Mouse (Mus musculus) neural tube, embryonic 12.5 days (tissue): ENCODE data around the gene Rprm. TPM values are rescaled to one million over a fixed set of nuclear protein-coding genes. Genes with fewer than 3 reads are reported as not detected.

ENCODE experiments used
- ATAC-seq: fragments of 200-750 bp; cut with Nextera tagmentation; 2 replicates; pipeline ENCODE4 v1.8.0; 2017; ENCODE audit warnings: low read depth, mild to moderate bottlenecking, moderate TSS enrichment, moderate library complexity; ENCODE audit not compliant: low FRiP score
- H3K27ac ChIP-seq: fragments of 300-500 bp; sonication (generic); 2 replicates; pipeline ENCODE4 v1.5.1; 2016
- H3K27me3 ChIP-seq: fragments of 300-500 bp; sonication (generic); replicated peaks from 2 replicates; pipeline ENCODE4 v1.6.1; 2016; ENCODE audit warnings: mild to moderate bottlenecking
- H3K36me3 ChIP-seq: fragments of 300-500 bp; sonication (generic); 2 replicates; pipeline ENCODE4 v1.6.1; 2016; ENCODE audit warnings: mild to moderate bottlenecking
- H3K4me1 ChIP-seq: fragments of 300-500 bp; sonication (generic); 2 replicates; pipeline ENCODE4 v1.6.1; 2016
- H3K4me2 ChIP-seq: fragments of 300-500 bp; sonication (generic); replicated peaks from 2 replicates; pipeline ENCODE4 v1.6.1; 2016; ENCODE audit warnings: mild to moderate bottlenecking
- H3K4me3 ChIP-seq: fragments of 300-500 bp; sonication (generic); 2 replicates; pipeline ENCODE4 v1.5.1; 2016
- H3K9ac ChIP-seq: fragments of 300-500 bp; sonication (generic); 2 replicates; pipeline ENCODE4 v1.6.1; 2016; ENCODE audit warnings: mild to moderate bottlenecking
- H3K9me3 ChIP-seq: fragments of 300-500 bp; sonication (generic); 2 replicates; pipeline ENCODE4 v1.6.1; 2016; ENCODE audit warnings: mild to moderate bottlenecking
- WGBS: fragments of 180-500 bp; shearing (Covaris S2); methylation state at CpG from one replicate; pipeline ENCODE4 v1.1.7; 2016; 5-methylcytosine and 5-hydroxymethylcytosine counted together
- polyA plus RNA-seq: library from polyadenylated mRNA; unstranded; fragments of >200 nt; fragmentation: Nextera tagmentation; extraction: Ambion mirVana; gene quantifications from 2 replicates; pipeline ENCODE4 v1.2.1, GENCODE M21; 2016

Rprm gene
- polyA plus RNA-seq, 1 experiment from 2014 or later, result 134 TPM

DNA sequence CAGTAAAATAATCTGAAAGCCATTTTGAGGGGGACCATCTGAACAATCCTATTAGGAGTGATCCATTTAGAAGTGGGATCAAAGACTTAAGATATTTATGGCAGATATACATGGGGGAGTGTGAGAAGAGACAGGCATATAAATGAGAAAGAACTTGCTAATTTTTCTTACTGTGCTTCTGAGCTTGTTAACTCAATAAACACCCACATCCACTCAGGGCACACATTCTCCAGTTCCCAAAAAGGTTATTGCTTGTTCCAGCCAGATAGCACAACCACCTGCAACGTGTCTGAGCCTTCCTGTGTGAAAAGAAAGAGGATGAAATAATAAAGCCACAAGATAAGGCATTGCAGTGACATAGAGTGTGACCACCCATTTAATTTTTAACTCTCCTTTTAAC lies 22.9 kb downstream of the Rprm start:
- H3K9ac ChIP-seq, result no peak overlapping the region
- H3K4me2 ChIP-seq, result no peak overlapping the region
- no peak overlapping the region for H3K4me3 ChIP-seq
- 39% methylated on average over 1 of the region's 1 CpGs for WGBS
- no peak for ATAC-seq
- no peak overlapping the region for H3K27ac ChIP-seq
- H3K9me3 ChIP-seq, result no peaks in the 10 kb centered on the region
- no peaks in the 10 kb centered on the region for H3K36me3 ChIP-seq
- no peaks in the 10 kb centered on the region for H3K27me3 ChIP-seq
- no peaks in the 10 kb centered on the region for H3K4me1 ChIP-seq

DNA sequence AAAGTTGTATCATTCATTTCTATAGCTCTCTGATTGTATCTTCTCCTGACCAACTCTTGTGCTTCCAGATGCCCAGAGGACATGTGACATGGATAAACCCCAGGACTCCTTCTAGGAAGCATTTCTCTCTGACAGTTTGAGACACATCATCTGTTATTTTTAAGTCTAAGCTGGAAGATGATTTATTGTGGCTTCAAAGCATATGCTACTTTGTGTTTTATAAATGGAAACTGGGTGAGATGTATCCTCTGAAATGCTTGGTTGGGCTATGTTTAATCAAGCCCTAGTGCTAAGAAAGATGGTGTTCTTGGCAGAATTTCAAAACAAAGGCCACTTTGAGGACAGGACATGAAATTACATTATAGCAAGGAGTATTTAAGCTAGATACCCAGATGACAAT lies 24.3 kb downstream of the Rprm start:
- no peaks in the 10 kb centered on the region for H3K9me3 ChIP-seq
- ATAC-seq, result no peak
- no peak overlapping the region for H3K4me3 ChIP-seq
- H3K36me3 ChIP-seq, result no peaks in the 10 kb centered on the region
- H3K9ac ChIP-seq, result no peak overlapping the region
- no peaks in the 10 kb centered on the region for H3K27me3 ChIP-seq
- no peak overlapping the region for H3K27ac ChIP-seq
- no peaks in the 10 kb centered on the region for H3K4me1 ChIP-seq
- H3K4me2 ChIP-seq, result no peak overlapping the region
